Mouse (Mus musculus) cortical plate, adult 2 months (tissue): ENCODE measurements at regions not wholly inside any gene's neighbourhood (a gene's known extent, or its start where the extent isn't known, plus 50 kb on each side); places are given as distances from the start of the nearest gene placed in this dataset.

Source experiments
- CTCF ChIP-seq: fragments of 200-500 bp; IDR thresholded peaks from 2 replicates; pipeline ENCODE4 v1.5.1; 2011; ENCODE audit warnings: mild to moderate bottlenecking, control low read depth, low read length; ENCODE audit not compliant: insufficient read depth; ENCODE audit errors: extremely low read depth
- POLR2A ChIP-seq: fragments of 200-500 bp; IDR thresholded peaks from 2 replicates; pipeline ENCODE4 v1.6.1; 2011; ENCODE audit warnings: mild to moderate bottlenecking, low read length, control low read depth; ENCODE audit not compliant: insufficient read depth; ENCODE audit errors: extremely low read depth

- no peak for TF ChIP-seq POLR2A
- no peak for TF ChIP-seq CTCF
Observed at GRCm38 (mm10) chr19:56054186-56054585, 232.8 kb upstream of the Habp2 start.
